Mouse (Mus musculus) heart, postnatal 0 days (tissue): Measurements from ENCODE around the gene Slain1. TPM values are rescaled to one million over a fixed set of nuclear protein-coding genes. Genes with fewer than 3 reads are reported as not detected.

Experiments used
- ATAC-seq: fragments of 200-750 bp; cut with Nextera tagmentation; 2 replicates; pipeline ENCODE4 v1.8.0; 2017; ENCODE audit warnings: low read depth, moderate number of reproducible peaks, moderate library complexity; ENCODE audit not compliant: insufficient read depth
- DNase-seq: peaks from one replicate; pipeline ENCODE4 v3.0.0-alpha.2; 2016; ENCODE audit warnings: low spot score
- H3K27ac ChIP-seq: fragments of 300-500 bp; sonication (generic); 2 replicates; pipeline ENCODE4 v1.5.1; 2014; ENCODE audit warnings: low read depth, mild to moderate bottlenecking
- H3K27me3 ChIP-seq: fragments of 300-500 bp; sonication (generic); 2 replicates; pipeline ENCODE4 v1.6.1; 2014; ENCODE audit warnings: low read length, mixed read lengths; ENCODE audit not compliant: control insufficient read depth, insufficient read depth
- H3K36me3 ChIP-seq: fragments of 300-500 bp; sonication (generic); replicated peaks from 2 replicates; pipeline ENCODE4 v1.6.1; 2014; ENCODE audit warnings: low read length, mixed read lengths; ENCODE audit not compliant: control insufficient read depth, insufficient read depth
- H3K4me1 ChIP-seq: fragments of 300-500 bp; sonication (generic); 2 replicates; pipeline ENCODE4 v1.6.1; 2014; ENCODE audit warnings: antibody characterized with exemption; ENCODE audit not compliant: control insufficient read depth, insufficient read depth
- H3K4me2 ChIP-seq: fragments of 300-500 bp; sonication (generic); 2 replicates; pipeline ENCODE4 v1.6.1; 2014; ENCODE audit warnings: low read depth, mild to moderate bottlenecking, low read length, moderate library complexity
- H3K4me3 ChIP-seq: fragments of 300-500 bp; sonication (generic); 2 replicates; pipeline ENCODE4 v1.5.1; 2014; ENCODE audit warnings: low read depth, low read length
- H3K9ac ChIP-seq: fragments of 300-500 bp; sonication (generic); replicated peaks from 2 replicates; pipeline ENCODE4 v1.6.1; 2014; ENCODE audit warnings: low read depth, low read length, mixed read lengths
- H3K9me3 ChIP-seq: fragments of 300-500 bp; sonication (generic); replicated peaks from 2 replicates; pipeline ENCODE4 v1.6.1; 2016; ENCODE audit warnings: low read length; ENCODE audit not compliant: control insufficient read depth
- CTCF ChIP-seq: IDR thresholded peaks from 2 replicates; pipeline ENCODE4 v1.5.1; 2016; ENCODE audit warnings: antibody characterized with exemption, control low read depth, low read depth
- EP300 ChIP-seq: IDR thresholded peaks from 2 replicates; pipeline ENCODE4 v1.6.1; 2016; ENCODE audit warnings: antibody characterized with exemption, low read depth
- WGBS: fragments of 180-500 bp; shearing (Covaris S2); extraction: QIAGEN DNeasy Blood & Tissue Kit; methylation state at CpG from one replicate; pipeline ENCODE4 v1.1.7; 2014; 5-methylcytosine and 5-hydroxymethylcytosine counted together
- polyA plus RNA-seq: library from polyadenylated mRNA; unstranded; fragments of >200 nt; fragmentation: Nextera tagmentation; extraction: Ambion mirVana; gene quantifications from 2 replicates; pipeline ENCODE4 v1.2.1, GENCODE M21; 2015
- total RNA-seq: library from RNA; depleted of rRNA; stranded (reverse); fragments of >200 nt; gene quantifications from 2 replicates; pipeline ENCODE4 v1.2.3, GENCODE M21; 2014; ENCODE audit warnings: low replicate concordance

Slain1 gene
- total and polyA plus RNA-seq, 2 experiments from 2014 or later, result 0.16 TPM; not detected in 1

DNA sequence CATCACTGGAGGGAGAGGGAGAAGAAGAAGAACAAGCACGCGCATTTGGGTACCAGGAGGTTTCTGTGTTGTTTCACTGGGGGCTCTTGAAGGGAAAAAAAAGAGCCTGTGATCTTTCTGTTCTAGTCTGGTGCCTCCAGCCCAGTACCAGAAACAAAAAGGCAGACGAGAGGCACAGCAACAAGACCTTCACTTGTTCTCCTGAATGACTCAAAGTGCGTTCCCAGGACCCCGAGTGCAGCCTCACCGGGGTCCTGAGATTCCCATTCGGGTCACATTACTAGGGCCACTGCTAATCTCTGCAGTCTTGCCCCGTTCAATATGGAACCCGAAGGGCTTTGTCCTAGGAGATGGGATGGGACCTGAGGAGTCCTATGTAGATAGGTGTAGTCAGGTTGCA is 73.3 kb downstream of the Slain1 start:
- 76% methylated on average over 9 of the region's 9 CpGs for WGBS

DNA sequence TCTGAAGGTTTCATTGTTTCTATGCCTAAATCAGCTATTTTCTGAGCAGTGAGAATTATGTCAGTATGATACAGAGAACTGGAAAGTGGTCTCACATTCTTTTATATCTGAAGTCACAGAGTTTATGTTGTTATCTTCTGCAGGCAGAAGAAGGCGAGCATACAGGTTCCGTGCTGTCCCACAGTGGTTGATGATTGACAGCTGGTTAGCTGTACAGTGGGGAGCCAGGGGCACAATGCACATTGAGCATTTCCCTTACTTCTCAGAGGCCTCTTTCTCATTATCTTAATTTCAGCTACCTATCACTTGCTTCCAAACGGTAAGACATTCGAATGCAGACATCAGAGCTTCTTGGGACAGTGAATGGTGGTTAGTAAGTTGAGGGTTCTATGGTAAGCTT is 73.8 kb downstream of the Slain1 start:
- Histone ChIP-seq H3K27ac (no peak overlapping the region), H3K27me3 (no peaks in the 10 kb centered on the region), H3K36me3 (no peaks in the 10 kb centered on the region), H3K4me3 (no peak overlapping the region), H3K9ac (no peak overlapping the region), H3K4me2 (no peak overlapping the region), H3K4me1 (no peaks in the 10 kb centered on the region), H3K9me3 (no peaks in the 10 kb centered on the region)
- DNase-seq (no peak), ATAC-seq (no peak)
- 44% methylated on average over 4 of the region's 4 CpGs for WGBS
- TF ChIP-seq CTCF, result no peak
- TF ChIP-seq EP300, result no peak

More for the DNA sequence above, 73.3 kb downstream of the Slain1 start:
- Histone ChIP-seq H3K4me1 (no peaks in the 10 kb centered on the region), H3K36me3 (no peaks in the 10 kb centered on the region), H3K9me3 (no peaks in the 10 kb centered on the region), H3K4me3 (no peak overlapping the region), H3K27ac (no peak overlapping the region), H3K9ac (no peak overlapping the region), H3K4me2 (no peak overlapping the region), H3K27me3 (peaks cover 2% of the 10 kb centered on the region; the same call in 1 of the 2 replicates)
- no peak for TF ChIP-seq CTCF
- DNase-seq (no peak), ATAC-seq (no peak)

- Histone ChIP-seq H3K4me2 (no peak overlapping the region), H3K4me1 (no peaks in the 10 kb centered on the region), H3K27me3 (no peaks in the 10 kb centered on the region), H3K27ac (no peak overlapping the region), H3K9me3 (0 out of 2 replicates have a peak, but pooled peaks cover 3% of the 10 kb centered on the region), H3K9ac (no peak overlapping the region), H3K4me3 (no peak overlapping the region), H3K36me3 (no peaks in the 10 kb centered on the region)
- WGBS, result 77% methylated on average over 8 of the region's 8 CpGs
- ATAC-seq, result no peak
- TF ChIP-seq EP300 (no peak), CTCF (no peak)
- no peak for DNase-seq
Observed at GRCm38 (mm10) chr14:103728506-103728905, 78.5 kb downstream of the Slain1 start.

- no peak for ATAC-seq
- 0 out of 2 replicates have a peak, but pooled peaks cover 3% of the 10 kb centered on the region for H3K9me3 ChIP-seq
- TF ChIP-seq EP300 (no peak), CTCF (no peak)
- no peak for DNase-seq
- no peak overlapping the region for H3K9ac ChIP-seq
- H3K27me3 ChIP-seq, result no peaks in the 10 kb centered on the region
- H3K27ac ChIP-seq, result no peak overlapping the region
- WGBS, result 74% methylated on average over 23 of the region's 23 CpGs
- no peaks in the 10 kb centered on the region for H3K36me3 ChIP-seq
- no peak overlapping the region for H3K4me2 ChIP-seq
- H3K4me1 ChIP-seq, result no peaks in the 10 kb centered on the region
- no peak overlapping the region for H3K4me3 ChIP-seq
Observed at GRCm38 (mm10) chr14:103728951-103729725, 79.1 kb downstream of the Slain1 start.

- Histone ChIP-seq H3K36me3 (no peaks in the 10 kb centered on the region), H3K4me1 (no peaks in the 10 kb centered on the region), H3K27ac (no peak overlapping the region), H3K9ac (no peak overlapping the region), H3K27me3 (no peaks in the 10 kb centered on the region), H3K9me3 (0 out of 2 replicates have a peak, but pooled peaks cover 3% of the 10 kb centered on the region), H3K4me3 (no peak overlapping the region), H3K4me2 (no peak overlapping the region)
- TF ChIP-seq EP300, result no peak
- no peak for TF ChIP-seq CTCF
- ATAC-seq (no peak), DNase-seq (no peak)
- 69% methylated on average over 11 of the region's 11 CpGs for WGBS
Observed at GRCm38 (mm10) chr14:103729760-103730367, 79.8 kb downstream of the Slain1 start.
